Mouse (Mus musculus): Measurements from ENCODE around the gene Aqp1. TPM values are rescaled to one million over a fixed set of nuclear protein-coding genes. Genes with fewer than 3 reads are reported as not detected.
A peak's percentile ranks its signal among the peaks of the same experiment; 100 is the strongest.

Aqp1 gene
- polyA plus RNA-seq, 1 experiment from 2014 or later = 23.5 TPM

DNA sequence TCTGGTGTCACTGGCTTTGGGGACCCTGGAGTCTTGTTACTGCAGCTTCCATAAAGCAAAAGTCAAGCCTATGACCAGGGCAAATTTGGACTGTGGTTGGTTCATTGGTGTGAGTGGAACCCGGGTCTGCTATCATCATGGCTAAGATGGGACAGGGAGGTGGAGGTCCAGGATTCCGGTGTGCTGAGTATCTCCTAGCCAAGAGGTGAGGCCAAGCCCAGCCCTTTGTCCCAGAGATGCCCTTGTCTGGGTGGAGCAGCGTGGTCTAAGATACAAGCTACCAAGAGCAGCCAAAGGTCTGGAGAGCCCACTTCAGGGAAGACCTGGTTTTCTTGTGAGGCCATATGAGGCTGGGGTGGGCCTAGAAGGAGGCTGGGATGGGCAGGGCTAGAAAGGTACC, 17.6 kb upstream of the Aqp1 start:
- no peaks in the 10 kb centered on the region for H3K9me3 ChIP-seq (replicated peaks)
- no peak overlapping the region for H3K4me3 ChIP-seq
- H3K4me1 ChIP-seq (replicated peaks) = peaks cover 37% of the 10 kb centered on the region
- no peak overlapping the region for H3K4me2 ChIP-seq
- H3K36me3 ChIP-seq = no peaks in the 10 kb centered on the region
- no peak overlapping the region for H3K9ac ChIP-seq
- H3K27me3 ChIP-seq (replicated peaks) = 0 out of 2 replicates have a peak, but pooled peaks cover 8% of the 10 kb centered on the region
- 81% methylated on average over 3 of the region's 3 CpGs for WGBS
- no peak for ATAC-seq (ENCODE audit: insufficient number of reproducible peaks, low FRiP score)
- H3K27ac ChIP-seq (ENCODE audit: poor library complexity, severe bottlenecking) = no peak overlapping the region

DNA sequence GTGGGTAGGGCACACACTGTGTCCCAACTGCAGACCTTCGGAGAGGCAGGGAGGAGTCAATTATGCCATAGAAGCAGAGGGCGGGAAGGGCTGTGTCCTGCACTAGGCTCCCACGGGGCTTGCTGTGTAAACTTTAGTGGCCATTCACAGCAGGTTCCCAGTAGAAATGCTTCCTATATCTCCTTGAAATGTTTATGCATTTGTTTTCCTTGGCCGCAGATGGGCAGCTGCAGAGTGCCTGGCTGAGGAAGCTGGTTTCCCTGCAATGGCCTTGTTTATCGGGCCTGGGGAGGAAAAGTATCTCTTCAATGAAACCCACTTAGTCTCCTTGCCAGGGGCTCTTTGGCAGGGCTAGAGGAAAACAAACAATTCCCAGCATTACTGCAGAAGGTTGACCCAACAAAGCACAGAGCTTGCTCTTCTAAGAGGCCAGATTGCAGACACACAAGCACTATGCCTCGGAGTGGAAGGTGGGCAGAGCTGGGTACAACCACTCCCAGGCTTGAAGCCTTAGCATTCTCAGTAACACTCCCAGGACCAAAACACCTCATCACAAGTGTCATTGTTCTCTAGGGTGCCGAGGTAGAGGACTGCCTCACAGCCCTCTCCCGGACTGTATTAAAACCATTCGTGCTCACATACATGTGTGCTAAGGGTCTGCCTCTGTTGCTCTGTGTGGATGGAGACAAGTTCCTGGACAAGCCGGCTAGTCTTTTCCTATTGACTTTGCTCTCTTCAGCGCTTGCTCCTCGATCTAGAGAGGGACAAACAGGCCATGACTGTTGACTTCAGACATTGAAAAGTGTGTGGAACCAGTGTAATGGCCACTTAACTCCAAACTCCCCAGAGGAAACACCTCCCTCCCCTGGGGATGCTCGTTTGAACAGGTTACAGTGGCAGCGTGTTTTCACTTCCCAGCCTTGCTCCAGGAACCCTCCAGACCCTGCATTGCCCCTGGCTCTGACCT, 16.4 kb upstream of the Aqp1 start:
- H3K27ac ChIP-seq (ENCODE audit: poor library complexity, severe bottlenecking) = peak overlapping the region; percentile 45
- ATAC-seq (ENCODE audit: insufficient number of reproducible peaks, low FRiP score) = peak; percentile 62

GRCm38 (mm10) chr6:55320894-55321293, 15.3 kb upstream of the Aqp1 start:
- H3K4me2 ChIP-seq = no peak overlapping the region
- H3K4me1 ChIP-seq (replicated peaks) = peaks cover 41% of the 10 kb centered on the region
- ATAC-seq (ENCODE audit: insufficient number of reproducible peaks, low FRiP score) = no peak
- H3K27ac ChIP-seq (ENCODE audit: poor library complexity, severe bottlenecking) = no peak overlapping the region
- H3K27me3 ChIP-seq (replicated peaks) = no peaks in the 10 kb centered on the region
- WGBS = 45% methylated on average over 4 of the region's 4 CpGs
- H3K36me3 ChIP-seq = no peaks in the 10 kb centered on the region
- H3K9me3 ChIP-seq (replicated peaks) = no peaks in the 10 kb centered on the region
- H3K4me3 ChIP-seq = no peak overlapping the region
- H3K9ac ChIP-seq = no peak overlapping the region

More for the DNA sequence above, 16.4 kb upstream of the Aqp1 start:
- no peaks in the 10 kb centered on the region for H3K9me3 ChIP-seq (replicated peaks)
- H3K36me3 ChIP-seq = no peaks in the 10 kb centered on the region
- no peak overlapping the region for H3K4me3 ChIP-seq
- no peaks in the 10 kb centered on the region for H3K27me3 ChIP-seq (replicated peaks)
- no peak overlapping the region for H3K4me2 ChIP-seq
- 56% methylated on average over 14 of the region's 14 CpGs for WGBS
- H3K9ac ChIP-seq = no peak overlapping the region
- peaks cover 40% of the 10 kb centered on the region for H3K4me1 ChIP-seq (replicated peaks)

GRCm38 (mm10) chr6:55321518-55321917, 14.7 kb upstream of the Aqp1 start:
- H3K27me3 ChIP-seq (replicated peaks) = no peaks in the 10 kb centered on the region
- H3K36me3 ChIP-seq = no peaks in the 10 kb centered on the region
- H3K9ac ChIP-seq = no peak overlapping the region
- H3K4me2 ChIP-seq = no peak overlapping the region
- no peak overlapping the region for H3K27ac ChIP-seq (ENCODE audit: poor library complexity, severe bottlenecking)
- no peak overlapping the region for H3K4me3 ChIP-seq
- WGBS = 61% methylated on average over 6 of the region's 6 CpGs
- H3K4me1 ChIP-seq (replicated peaks) = peaks cover 47% of the 10 kb centered on the region
- H3K9me3 ChIP-seq (replicated peaks) = no peaks in the 10 kb centered on the region
- no peak for ATAC-seq (ENCODE audit: insufficient number of reproducible peaks, low FRiP score)

- H3K4me2 ChIP-seq = no peak overlapping the region
- H3K27me3 ChIP-seq (replicated peaks) = no peaks in the 10 kb centered on the region
- ATAC-seq (ENCODE audit: insufficient number of reproducible peaks, low FRiP score) = no peak
- no peak overlapping the region for H3K9ac ChIP-seq
- H3K36me3 ChIP-seq = no peaks in the 10 kb centered on the region
- H3K4me1 ChIP-seq (replicated peaks) = peaks cover 60% of the 10 kb centered on the region
- no peaks in the 10 kb centered on the region for H3K9me3 ChIP-seq (replicated peaks)
- H3K4me3 ChIP-seq = no peak overlapping the region
- WGBS = 76% methylated on average over 2 of the region's 2 CpGs
- no peak overlapping the region for H3K27ac ChIP-seq (ENCODE audit: poor library complexity, severe bottlenecking)
Measured at GRCm38 (mm10) chr6:55322980-55323379, 13.3 kb upstream of the Aqp1 start.

DNA sequence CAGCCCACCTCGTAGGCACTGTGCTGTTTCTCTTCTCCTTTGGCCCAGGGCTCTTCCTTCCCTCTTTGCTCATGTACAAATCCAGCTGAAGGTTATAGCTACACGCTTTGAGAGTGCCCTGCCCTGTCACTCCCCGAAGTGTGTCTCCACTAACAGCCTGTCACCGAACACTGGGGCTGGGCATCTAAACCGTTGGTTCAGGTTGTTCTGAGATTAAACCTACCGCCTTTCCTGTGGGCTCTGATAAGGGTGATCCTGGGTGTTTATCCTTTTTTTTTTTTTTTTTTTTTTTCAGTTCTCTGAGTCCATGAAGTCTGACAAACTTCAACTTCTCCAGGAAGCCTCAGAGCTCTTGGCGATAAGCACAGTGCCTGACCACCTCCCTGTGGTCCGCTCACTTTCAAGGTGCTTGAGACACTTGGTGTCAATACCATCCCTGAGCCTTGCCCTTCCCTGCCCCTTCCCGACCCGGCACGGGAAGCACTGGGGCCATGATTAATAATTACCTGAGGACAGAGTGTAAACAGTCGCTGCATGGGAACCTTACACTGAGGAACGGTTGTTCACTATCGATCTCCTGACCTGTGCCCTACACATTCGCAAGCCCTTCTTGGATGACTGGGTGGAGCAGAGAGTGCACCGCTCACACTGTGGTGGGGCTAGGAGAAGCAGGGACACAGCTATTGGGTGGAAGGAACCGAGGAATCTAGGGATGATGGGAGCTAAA, 12.2 kb upstream of the Aqp1 start:
- ATAC-seq (ENCODE audit: insufficient number of reproducible peaks, low FRiP score) = no peak
- no peak overlapping the region for H3K4me2 ChIP-seq
- no peak overlapping the region for H3K27ac ChIP-seq (ENCODE audit: poor library complexity, severe bottlenecking)
- H3K9me3 ChIP-seq (replicated peaks) = no peaks in the 10 kb centered on the region
- no peaks in the 10 kb centered on the region for H3K36me3 ChIP-seq
- 0 out of 2 replicates have a peak, but pooled peaks cover 5% of the 10 kb centered on the region for H3K27me3 ChIP-seq (replicated peaks)
- no peak overlapping the region for H3K4me3 ChIP-seq
- 62% methylated on average over 17 of the region's 17 CpGs for WGBS
- peaks cover 58% of the 10 kb centered on the region for H3K4me1 ChIP-seq (replicated peaks)
- no peak overlapping the region for H3K9ac ChIP-seq

- Histone ChIP-seq H3K9me3 (replicated peaks) (no peaks in the 10 kb centered on the region), H3K4me2 (no peak overlapping the region), H3K27ac (ENCODE audit: poor library complexity, severe bottlenecking) (no peak overlapping the region), H3K4me1 (replicated peaks) (peaks cover 51% of the 10 kb centered on the region), H3K27me3 (replicated peaks) (0 out of 2 replicates have a peak, but pooled peaks cover 11% of the 10 kb centered on the region), H3K36me3 (no peaks in the 10 kb centered on the region), H3K4me3 (no peak overlapping the region), H3K9ac (no peak overlapping the region)
- 45% methylated on average over 1 of the region's 1 CpGs for WGBS
- no peak for ATAC-seq (ENCODE audit: insufficient number of reproducible peaks, low FRiP score)
Measured at GRCm38 (mm10) chr6:55324785-55325184, 11.4 kb upstream of the Aqp1 start.

DNA sequence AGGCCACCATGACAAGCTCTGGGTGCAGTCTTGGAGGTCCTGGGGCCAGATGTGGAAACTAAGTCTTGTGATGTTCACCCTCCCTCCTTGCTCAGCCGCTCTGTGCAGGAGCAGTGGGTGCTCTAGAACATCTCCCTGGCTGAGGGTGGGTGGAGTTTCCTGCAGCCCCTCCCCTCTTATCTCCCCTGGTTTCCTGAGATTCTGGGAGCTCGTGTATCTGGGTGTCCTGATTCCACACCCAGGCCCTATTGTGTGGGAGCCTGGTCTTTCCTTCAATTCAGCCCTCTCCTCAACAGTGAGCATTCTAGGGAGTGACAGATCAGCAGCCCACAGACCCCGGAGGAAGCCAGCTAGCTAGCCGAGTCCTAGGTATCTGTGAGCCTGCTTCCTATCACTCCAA, 9.9 kb upstream of the Aqp1 start:
- H3K9me3 ChIP-seq (replicated peaks) = no peaks in the 10 kb centered on the region
- ATAC-seq (ENCODE audit: insufficient number of reproducible peaks, low FRiP score) = peak; percentile 19; the same call in 1 of the 2 replicates
- 21% methylated on average over 4 of the region's 4 CpGs for WGBS
- no peaks in the 10 kb centered on the region for H3K36me3 ChIP-seq
- H3K4me2 ChIP-seq = no peak overlapping the region
- no peak overlapping the region for H3K9ac ChIP-seq
- peaks cover 43% of the 10 kb centered on the region for H3K4me1 ChIP-seq (replicated peaks)
- no peak overlapping the region for H3K4me3 ChIP-seq
- H3K27ac ChIP-seq (ENCODE audit: poor library complexity, severe bottlenecking) = no peak overlapping the region
- peaks cover 16% of the 10 kb centered on the region; the same call in 1 of the 2 replicates for H3K27me3 ChIP-seq (replicated peaks)

DNA sequence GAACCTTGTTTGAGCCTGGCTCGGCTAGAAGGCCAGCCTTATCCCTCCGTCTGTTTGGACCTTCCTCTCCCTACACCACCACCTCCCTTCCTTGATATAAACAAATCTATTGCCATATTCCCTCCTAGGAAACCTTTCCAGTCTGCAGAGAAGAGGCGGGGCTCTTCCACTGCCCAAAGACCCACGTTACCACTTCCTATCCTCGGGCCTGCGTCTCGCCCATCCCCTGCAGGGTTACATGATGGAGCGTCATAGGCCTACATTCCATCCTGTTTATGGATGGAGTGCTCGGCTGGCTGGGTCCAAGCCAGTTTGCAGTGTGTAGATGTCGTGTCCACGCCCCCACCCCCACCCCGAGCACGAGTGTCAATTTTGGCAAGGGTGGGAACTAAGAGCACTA, 8.9 kb upstream of the Aqp1 start:
- Histone ChIP-seq H3K27ac (ENCODE audit: poor library complexity, severe bottlenecking) (no peak overlapping the region), H3K27me3 (replicated peaks) (peaks cover 22% of the 10 kb centered on the region; the same call in 1 of the 2 replicates), H3K4me3 (no peak overlapping the region), H3K9me3 (replicated peaks) (no peaks in the 10 kb centered on the region), H3K4me2 (no peak overlapping the region), H3K9ac (no peak overlapping the region), H3K4me1 (replicated peaks) (peaks cover 45% of the 10 kb centered on the region), H3K36me3 (no peaks in the 10 kb centered on the region)
- ATAC-seq (ENCODE audit: insufficient number of reproducible peaks, low FRiP score) = 0 out of 2 replicates have a peak, but pooled peaks have one; percentile 38
- 70% methylated on average over 13 of the region's 13 CpGs for WGBS

DNA sequence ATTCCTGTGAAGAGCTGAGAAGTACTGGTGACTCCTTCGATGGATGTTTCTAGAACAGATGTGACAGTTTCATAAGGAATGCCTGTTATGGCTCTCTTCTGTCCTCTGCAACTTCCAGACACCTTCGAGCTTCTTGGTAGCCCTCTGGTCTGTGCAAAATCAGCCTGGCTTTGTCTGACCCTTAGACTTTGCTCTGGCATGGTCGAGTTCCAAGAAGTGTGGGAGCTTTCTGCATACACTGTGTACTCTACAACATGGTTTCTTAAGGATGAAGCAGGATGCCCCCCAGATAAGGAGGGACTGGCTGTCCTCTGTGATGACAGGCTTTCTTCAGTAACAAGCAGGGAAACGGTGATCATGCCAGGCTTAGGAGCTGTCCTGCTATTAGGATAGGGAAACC, 8.1 kb upstream of the Aqp1 start:
- H3K9me3 ChIP-seq (replicated peaks) = no peaks in the 10 kb centered on the region
- no peak overlapping the region for H3K4me2 ChIP-seq
- ATAC-seq (ENCODE audit: insufficient number of reproducible peaks, low FRiP score) = no peak
- H3K27me3 ChIP-seq (replicated peaks) = peaks cover 22% of the 10 kb centered on the region; the same call in 1 of the 2 replicates
- H3K9ac ChIP-seq = no peak overlapping the region
- WGBS = 51% methylated on average over 4 of the region's 4 CpGs
- H3K36me3 ChIP-seq = no peaks in the 10 kb centered on the region
- no peak overlapping the region for H3K4me3 ChIP-seq
- peaks cover 43% of the 10 kb centered on the region for H3K4me1 ChIP-seq (replicated peaks)
- peak overlapping the region; percentile 36; the same call in 1 of the 2 replicates for H3K27ac ChIP-seq (ENCODE audit: poor library complexity, severe bottlenecking)

DNA sequence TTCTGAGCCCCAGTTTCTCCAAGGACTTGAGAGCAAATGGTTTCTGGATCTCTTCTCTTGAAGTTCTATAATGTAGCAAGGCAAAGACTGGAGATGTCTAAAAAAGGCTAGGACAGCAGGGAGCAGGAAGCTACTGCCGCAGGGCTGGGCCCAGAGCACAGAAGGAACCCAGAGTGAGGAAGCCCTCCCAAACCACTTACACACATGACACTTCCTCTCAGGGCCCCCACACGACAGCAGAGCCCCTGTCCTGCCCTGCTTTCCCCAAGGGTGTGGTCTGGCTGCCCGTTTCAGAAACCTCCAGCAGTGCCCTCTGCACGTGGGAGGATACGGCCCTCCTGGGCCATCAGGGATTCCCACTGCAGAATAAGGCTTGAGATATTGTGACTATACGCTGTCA, 4.9 kb upstream of the Aqp1 start:
- H3K4me3 ChIP-seq = no peak overlapping the region
- H3K27ac ChIP-seq (ENCODE audit: poor library complexity, severe bottlenecking) = no peak overlapping the region
- no peaks in the 10 kb centered on the region for H3K36me3 ChIP-seq
- 51% methylated on average over 6 of the region's 6 CpGs for WGBS
- H3K27me3 ChIP-seq (replicated peaks) = peaks cover 22% of the 10 kb centered on the region; the same call in 1 of the 2 replicates
- peaks cover 41% of the 10 kb centered on the region for H3K4me1 ChIP-seq (replicated peaks)
- H3K9me3 ChIP-seq (replicated peaks) = no peaks in the 10 kb centered on the region
- no peak overlapping the region for H3K9ac ChIP-seq
- no peak overlapping the region for H3K4me2 ChIP-seq
- no peak for ATAC-seq (ENCODE audit: insufficient number of reproducible peaks, low FRiP score)
